Mouse (Mus musculus): ENCODE measurements at regions not wholly inside any gene's neighbourhood (a gene's known extent, or its start where the extent isn't known, plus 50 kb on each side); places are given as distances from the start of the nearest gene placed in this dataset.
"Not testable (repeated sequence)": the region's sequence is repeated elsewhere in the genome, so short reads cannot be mapped to it uniquely, and the experiment has no call there.

- DNase-seq: no peak
Observed at GRCm38 (mm10) chr2:63706643-63707042, 391.2 kb downstream of the Fign start.

GRCm38 (mm10) chr2:63706183-63706582, 391.7 kb downstream of the Fign start:
- no peak for DNase-seq

DNA sequence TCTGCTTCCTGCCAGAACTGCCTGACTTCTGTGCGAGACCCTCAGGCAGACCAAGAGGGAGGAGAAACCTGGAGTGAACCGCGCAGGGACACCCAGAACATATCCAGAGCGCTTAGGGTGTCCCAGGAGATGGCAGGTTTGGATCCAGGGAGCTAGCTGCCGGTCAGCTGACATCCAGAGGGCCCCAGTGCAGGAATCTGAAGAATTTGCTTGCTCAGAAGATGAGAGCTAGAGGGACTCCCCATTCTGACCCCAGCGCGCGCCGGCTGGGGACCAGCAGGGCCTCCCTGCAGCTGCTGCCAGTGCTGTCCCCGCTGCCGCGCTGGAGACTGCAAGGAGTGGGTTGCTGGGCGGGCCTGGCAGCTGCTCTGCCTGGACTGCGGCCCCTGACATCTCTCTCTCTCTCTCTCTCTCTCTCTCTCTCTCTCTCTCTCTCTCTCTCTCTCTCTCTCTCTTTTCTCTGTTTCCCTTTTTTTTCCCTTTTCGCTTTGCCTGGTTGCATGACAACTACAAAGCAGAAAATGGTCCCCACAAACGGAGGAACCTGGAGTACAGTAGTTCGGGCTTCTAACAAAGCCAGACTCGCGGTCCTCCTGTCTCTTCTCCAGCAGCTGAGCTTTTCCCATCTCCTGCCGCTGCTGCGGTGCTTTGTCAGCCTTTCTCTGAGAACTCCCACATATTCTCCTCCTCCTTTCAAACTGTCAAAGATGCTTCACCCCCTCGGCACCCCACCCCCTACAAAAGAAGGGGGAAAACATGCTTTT, 395.3 kb downstream of the Fign start:
- DNase-seq: peak; percentile 49

- DNase-seq: no peak
Observed at GRCm38 (mm10) chr2:63701861-63702260, 396.0 kb downstream of the Fign start.

DNA sequence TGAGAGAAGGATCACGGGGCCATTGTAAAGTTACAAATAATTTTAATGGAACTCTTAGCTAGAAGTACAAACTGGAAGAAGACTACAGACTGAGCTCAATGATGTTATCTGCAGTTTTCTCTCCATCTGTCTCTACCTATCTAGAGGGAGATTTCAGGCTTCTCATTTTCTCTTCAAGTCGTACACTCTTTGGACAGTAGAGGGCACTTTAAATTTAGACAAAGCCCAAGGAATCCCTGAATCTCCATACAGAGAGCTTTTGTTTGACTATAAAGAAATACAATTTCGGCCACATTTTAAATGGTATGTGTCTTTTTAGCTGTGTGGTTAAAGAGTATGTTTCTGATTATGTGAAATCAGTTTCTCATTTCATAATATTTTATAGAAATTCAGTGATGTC, 397.6 kb downstream of the Fign start:
- no peak for DNase-seq

GRCm38 (mm10) chr2:63669700-63670099, 428.1 kb downstream of the Fign start:
- no peak for DNase-seq

DNA sequence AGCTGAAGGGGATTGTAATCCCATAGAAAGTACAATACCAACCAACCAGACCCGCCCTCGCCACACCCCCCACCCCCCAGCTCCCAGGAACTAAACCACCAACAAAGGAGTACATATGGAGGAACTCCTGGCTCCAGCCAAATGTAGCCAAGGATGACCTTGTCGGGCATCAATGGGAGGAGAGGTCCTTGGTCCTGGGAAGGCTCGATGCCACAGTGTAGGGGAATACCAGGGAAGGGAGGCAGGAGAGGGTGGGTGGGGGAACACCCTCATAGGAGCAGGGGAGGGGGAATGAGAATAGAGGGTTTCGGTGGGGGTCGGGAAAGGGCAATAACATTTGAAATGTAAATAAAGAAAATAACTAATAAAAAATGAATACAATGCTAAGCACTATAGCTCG, 429.1 kb downstream of the Fign start:
- no peak for DNase-seq

DNA sequence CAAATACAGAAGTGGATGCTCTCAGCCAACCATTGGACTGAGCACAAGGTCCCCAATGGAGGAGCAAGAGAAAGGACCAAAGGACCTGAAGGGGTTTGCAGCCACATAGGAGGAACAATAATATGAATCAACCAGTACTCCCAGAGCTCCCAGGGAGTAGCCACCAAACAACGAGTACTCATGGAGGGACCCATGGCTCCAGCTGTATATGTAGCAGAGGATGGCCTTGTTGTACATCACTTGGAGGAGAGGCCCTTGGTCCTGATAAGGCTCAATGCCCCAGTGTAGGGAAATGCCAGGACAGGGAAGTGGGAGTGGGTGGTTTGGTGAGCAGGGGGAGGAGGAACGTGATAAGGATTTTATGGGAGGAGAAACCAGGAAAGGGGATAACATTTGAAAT, 437.9 kb downstream of the Fign start:
- not testable (repeated sequence) for DNase-seq

Data from kidney, adult 11 months (tissue).